Mouse (Mus musculus) megakaryocyte, adult 5-6 weeks (primary cell): ENCODE data around the gene 2310057J18Rik. TPM values are rescaled to one million over a fixed set of nuclear protein-coding genes. Genes with fewer than 3 reads are reported as not detected.

Source experiments
- ATAC-seq: 2 replicates; pipeline ENCODE4 v1.8.0; 2016; ENCODE audit warnings: mild to moderate bottlenecking, inconsistent platforms; ENCODE audit not compliant: poor library complexity, severe bottlenecking
- total RNA-seq, 2 experiments: library from RNA; stranded (forward) in 1 of 2; stranded (reverse) in 1 of 2; fragments of 153-499, 151-499 nt in 1 of 2; fragments of 221-1000, 200-1000 nt in 1 of 2; gene quantifications; 2 replicates each; pipeline versions ENCODE4 v1.2.3 to v1.2.4; 2015 to 2017

2310057J18Rik gene
- total RNA-seq (2015) (not detected in 2 replicates), total RNA-seq (2017) (not detected in 2 replicates)

DNA sequence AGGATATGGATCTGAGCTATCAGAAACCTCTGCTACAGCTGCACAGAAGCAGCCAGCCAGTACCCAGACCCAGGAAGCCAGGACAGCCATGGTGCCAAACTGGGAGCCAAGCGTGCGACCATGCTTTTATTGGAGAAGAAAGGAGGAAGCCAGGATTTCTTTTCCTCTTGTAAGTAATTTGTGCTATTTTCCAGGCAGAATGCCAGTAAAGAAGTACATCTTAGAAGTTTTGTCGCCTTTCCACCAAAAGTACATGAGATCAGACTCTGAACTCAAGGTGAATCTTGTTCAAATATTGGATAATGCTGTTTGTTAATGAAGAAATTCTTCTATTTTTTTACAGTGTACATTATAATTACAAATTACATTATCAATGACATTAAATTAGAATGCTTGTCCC lies at the start of gene 2310057J18Rik:
Gene 2310057J18Rik (minus strand): TSS at position 101 of the 400 bp plus-strand sequence.
- ATAC-seq: no peak

GRCm38 (mm10) chr10:29029960-29030359 lies 43.9 kb upstream of the 2310057J18Rik start:
- ATAC-seq: peak; percentile 82

- no peak for ATAC-seq
Observed at GRCm38 (mm10) chr10:29019496-29020270, 33.6 kb upstream of the 2310057J18Rik start.

DNA sequence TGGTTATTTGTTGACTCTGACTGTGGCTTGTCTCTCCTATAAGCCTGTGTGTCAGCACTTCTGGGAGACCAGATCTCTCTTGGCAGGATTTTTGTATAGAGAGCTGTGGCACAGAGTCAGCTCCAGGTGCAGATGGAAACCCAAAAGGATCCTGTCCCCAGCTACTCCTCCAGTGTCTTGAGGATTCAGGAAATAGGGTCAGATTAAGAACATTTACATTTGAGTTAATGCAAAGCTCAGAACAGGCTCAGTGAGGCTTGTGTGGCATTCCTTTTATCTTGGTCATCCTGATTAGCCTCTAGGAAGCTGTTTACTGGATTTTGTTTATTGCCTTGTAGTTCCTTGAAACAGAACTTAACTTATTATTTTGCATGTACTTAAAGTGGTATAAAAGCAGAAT lies 11.7 kb upstream of the 2310057J18Rik start:
- no peak for ATAC-seq

DNA sequence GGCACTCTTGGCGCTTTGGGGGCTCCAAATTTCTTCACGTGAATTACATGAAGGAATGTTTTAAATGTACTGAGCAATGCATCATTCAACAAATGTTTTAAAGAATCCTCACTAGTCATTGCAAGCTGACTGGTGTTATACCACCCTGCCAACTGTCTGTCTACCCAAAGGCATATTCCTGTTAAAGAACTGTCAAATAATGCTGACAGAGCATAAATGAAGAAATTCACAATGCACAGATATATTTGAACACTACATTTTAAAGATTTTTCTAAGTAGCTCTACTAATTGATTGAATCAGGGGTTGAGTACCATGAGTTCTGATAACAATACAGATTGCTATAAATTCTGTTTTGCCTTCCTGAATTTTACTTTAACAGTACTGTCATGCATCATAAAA lies 2.9 kb upstream of the 2310057J18Rik start:
- no peak for ATAC-seq

- ATAC-seq: no peak
Observed at GRCm38 (mm10) chr10:28968189-28968588, 17.9 kb downstream of the 2310057J18Rik start.

DNA sequence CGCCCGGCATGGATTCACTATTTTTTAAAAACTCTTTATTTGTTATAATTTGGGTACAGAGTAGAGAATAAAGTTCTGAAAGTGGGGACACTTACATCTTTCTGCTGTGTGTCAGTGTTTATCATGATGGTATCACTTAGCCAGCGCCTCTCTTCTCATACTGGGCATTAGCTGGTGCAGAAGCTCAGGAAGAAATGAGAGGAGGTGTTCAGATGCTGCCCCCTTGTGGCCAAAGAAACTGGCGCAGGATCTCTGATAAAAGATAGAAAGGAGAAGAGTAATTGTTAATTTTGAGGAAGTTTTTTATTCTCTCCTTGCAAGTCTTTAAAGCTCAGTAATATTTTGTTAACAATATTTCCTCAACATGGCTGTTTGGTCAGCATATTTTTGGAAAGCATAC lies 31.0 kb downstream of the 2310057J18Rik start:
- ATAC-seq: peak; percentile 75

- no peak for ATAC-seq
Observed at GRCm38 (mm10) chr10:28954515-28954914, 31.6 kb downstream of the 2310057J18Rik start.

Other genes starting within 250 kb of the 2310057J18Rik start
- gene Soga3, start 157.5 kb upstream of the 2310057J18Rik start, total RNA-seq (2015): not detected in 2 replicates
- not detected in 2 replicates for gene Soga3, start 157.5 kb upstream of the 2310057J18Rik start, total RNA-seq (2017)
- gene Gm49353, start 212.7 kb upstream of the 2310057J18Rik start, total RNA-seq (2015): not detected in 2 replicates
- not detected in 2 replicates for gene Gm49353, start 212.7 kb upstream of the 2310057J18Rik start, total RNA-seq (2017)
- not detected in 2 replicates for gene 9330159F19Rik, start 225.3 kb upstream of the 2310057J18Rik start, total RNA-seq (2015)
- gene 9330159F19Rik, start 225.3 kb upstream of the 2310057J18Rik start, total RNA-seq (2017): not detected in 2 replicates